Mouse (Mus musculus): ENCODE results near the gene Scamp1.

GRCm38 (mm10) chr13:94184726-94185456, 100.8 kb downstream of the Scamp1 start:
- TF ChIP-seq CTCF (IDR thresholded peaks at IDR 0.05; ENCODE audit: extremely low read depth, insufficient read depth, insufficient read length, insufficient replicate concordance) (no peak), POLR2A (IDR thresholded peaks at IDR 0.05; ENCODE audit: low read depth, low read length) (no peak)

Data from spleen, adult 2 months (tissue).